31 mouse cellular contexts compared by ENCODE assay signal in the genomic region with DNA sequence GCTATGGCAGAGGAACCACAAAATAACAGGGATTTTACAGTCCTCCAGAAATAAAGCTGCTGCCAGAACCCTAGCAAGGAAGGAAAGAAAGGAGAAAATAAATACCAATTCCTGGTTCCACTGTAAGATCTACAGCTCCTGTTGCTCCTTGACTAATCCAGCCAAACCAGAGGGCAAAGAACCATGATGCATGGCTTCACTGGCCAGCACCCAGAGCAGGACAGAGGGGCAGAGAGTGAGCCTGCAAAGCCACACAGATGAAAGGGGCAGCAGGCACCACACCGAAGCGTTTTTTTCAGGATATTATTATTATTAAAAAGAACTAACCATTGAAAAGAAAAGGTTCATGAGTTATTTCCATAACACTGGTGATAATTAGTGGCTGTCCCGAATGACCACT. TPM values are rescaled to one million over a fixed set of nuclear protein-coding genes. Genes with fewer than 3 reads are reported as not detected.
"Had no signal": no experiment of that assay in that cellular context is flagged by ENCODE, and none has a peak within 500 bp of the region (broad histone marks: within the 10 kb centered on the region; RNA-seq: fewer than 3 reads in every experiment).

No protein-coding gene starts in this region.

- ATAC-seq: hindbrain, embryonic 16.5 days; hindbrain, postnatal 0 days; inflammation-experienced regulatory T-cells, adult 6 months; intestine, embryonic 15.5 days; intestine, embryonic 16.5 days; intestine, postnatal 0 days had no signal

- H3K27ac ChIP-seq: heart, adult 2 months; heart, embryonic 10.5 days; heart, embryonic 13.5 days; heart, embryonic 15.5 days; hindbrain, embryonic 10.5 days; hindbrain, embryonic 12.5 days; hindbrain, embryonic 13.5 days; hindbrain, embryonic 14.5 days; hindbrain, embryonic 15.5 days; hindbrain, postnatal 0 days; intestine, embryonic 15.5 days; kidney, embryonic 15.5 days; kidney, postnatal 0 days; layer of hippocampus, adult 2 months; left cerebral cortex, adult 2 months had no signal

- H3K4me3 ChIP-seq: heart, adult 2 months; heart, embryonic 10.5 days; heart, embryonic 12.5 days; heart, embryonic 13.5 days; heart, embryonic 15.5 days; hindbrain, embryonic 10.5 days; hindbrain, embryonic 12.5 days; hindbrain, embryonic 13.5 days; hindbrain, embryonic 15.5 days; intestine, embryonic 15.5 days; kidney, embryonic 15.5 days; layer of hippocampus, adult 2 months; left cerebral cortex, adult 2 months had no signal

- H3K27me3 ChIP-seq: heart, embryonic 12.5 days; heart, embryonic 13.5 days; heart, embryonic 15.5 days; hindbrain, embryonic 12.5 days; hindbrain, embryonic 13.5 days; hindbrain, embryonic 15.5 days; intestine, embryonic 15.5 days; kidney, embryonic 15.5 days had no signal

- H3K9me3 ChIP-seq: heart, embryonic 10.5 days; heart, embryonic 12.5 days; heart, embryonic 13.5 days; heart, embryonic 15.5 days; hindbrain, embryonic 10.5 days; hindbrain, embryonic 12.5 days; hindbrain, embryonic 13.5 days; hindbrain, embryonic 15.5 days; intestine, embryonic 15.5 days; kidney, embryonic 15.5 days had no signal

- H3K4me1 ChIP-seq: heart, embryonic 10.5 days; heart, embryonic 12.5 days; heart, embryonic 13.5 days; heart, embryonic 15.5 days; hindbrain, embryonic 10.5 days; hindbrain, embryonic 12.5 days; hindbrain, embryonic 13.5 days; hindbrain, embryonic 15.5 days; intestine, embryonic 15.5 days; kidney, embryonic 15.5 days had no signal

- H3K4me2 ChIP-seq: heart, embryonic 11.5 days; heart, embryonic 12.5 days; heart, embryonic 13.5 days; heart, embryonic 15.5 days; hindbrain, embryonic 12.5 days; hindbrain, embryonic 13.5 days; hindbrain, embryonic 14.5 days; hindbrain, embryonic 15.5 days; intestine, embryonic 15.5 days; kidney, embryonic 15.5 days had no signal

- H3K9ac ChIP-seq: heart, embryonic 12.5 days; heart, embryonic 13.5 days; heart, embryonic 15.5 days; hindbrain, embryonic 12.5 days; hindbrain, embryonic 13.5 days; hindbrain, embryonic 14.5 days; hindbrain, embryonic 15.5 days; intestine, embryonic 15.5 days; kidney, embryonic 15.5 days had no signal

- H3K36me3 ChIP-seq: heart, embryonic 10.5 days; heart, embryonic 12.5 days; heart, embryonic 13.5 days; heart, embryonic 15.5 days; hindbrain, embryonic 10.5 days; hindbrain, embryonic 12.5 days; hindbrain, embryonic 13.5 days; hindbrain, embryonic 15.5 days; intestine, embryonic 15.5 days; kidney, embryonic 15.5 days had no signal

- DNase-seq: heart, adult 18-20 months; heart, adult 2 months; heart, postnatal 10 days; heart, postnatal 14 days; heart, postnatal 36 days; heart, postnatal 4 days; kidney, adult 18-20 months; kidney, postnatal 10 days; kidney, postnatal 14 days; layer of hippocampus, adult 9-11 months; layer of hippocampus, postnatal 36 days had no signal

RNA-seq across cellular contexts. Expression of a gene that starts 17.2 kb away (rescaled TPM):
- polyA plus RNA-seq: inflammation-experienced regulatory T-cells, adult 6 months had no signal
